Mouse (Mus musculus): ENCODE data around the gene Inf2. TPM values are rescaled to one million over a fixed set of nuclear protein-coding genes. Genes with fewer than 3 reads are reported as not detected.

Gene Inf2
- polyA plus RNA-seq, 1 experiment: 28.3 TPM

DNA sequence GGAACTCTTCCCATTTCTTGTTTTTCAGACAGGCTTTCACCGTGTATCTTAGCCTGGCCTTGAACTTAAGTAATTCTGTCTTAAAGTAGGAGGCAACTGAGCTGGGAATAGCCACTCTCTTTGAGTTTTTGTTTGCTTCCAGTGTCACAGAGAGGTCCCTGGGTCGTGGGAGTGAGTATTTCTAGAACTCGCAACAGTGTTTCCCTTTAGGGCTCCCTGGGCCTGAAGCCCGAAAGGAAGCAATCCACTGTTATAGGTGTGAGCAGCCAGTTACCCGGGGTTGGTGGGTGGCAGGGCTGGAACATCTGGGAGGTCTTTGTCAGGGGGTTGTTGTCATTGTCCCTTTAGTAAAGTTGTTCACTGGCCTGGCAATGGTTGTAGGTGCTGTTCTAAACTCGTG is 57.6 kb downstream of the Inf2 start:
- H3K27me3 ChIP-seq (ENCODE audit: control insufficient read depth, insufficient read depth, low read length, poor library complexity, severe bottlenecking): no peaks in the 10 kb centered on the region
- H3K9ac ChIP-seq (ENCODE audit: low read depth, poor library complexity, severe bottlenecking): peak overlapping the region; percentile 89
- H3K36me3 ChIP-seq (ENCODE audit: control insufficient read depth, insufficient read depth, low read length, poor library complexity, severe bottlenecking): peaks cover 13% of the 10 kb centered on the region
- TF ChIP-seq CTCF (IDR thresholded peaks at IDR 0.05; ENCODE audit: low read depth, low read length) (no peak), POLR2A (IDR thresholded peaks at IDR 0.05; ENCODE audit: insufficient read depth, low read length) (no peak), EP300 (IDR thresholded peaks at IDR 0.05; ENCODE audit: insufficient read depth, low read depth, low read length) (no peak)
- H3K9me3 ChIP-seq (replicated peaks; ENCODE audit: control insufficient read depth, insufficient read depth, low read length, poor library complexity, severe bottlenecking): no peaks in the 10 kb centered on the region
- no peak overlapping the region for H3K27ac ChIP-seq (ENCODE audit: insufficient read depth, low read length)
- H3K4me3 ChIP-seq (ENCODE audit: low read depth, low read length): peak overlapping the region; percentile 3; the same call in 1 of the 2 replicates
- H3K4me1 ChIP-seq (ENCODE audit: control insufficient read depth, insufficient read depth, low read length): no peaks in the 10 kb centered on the region

DNA sequence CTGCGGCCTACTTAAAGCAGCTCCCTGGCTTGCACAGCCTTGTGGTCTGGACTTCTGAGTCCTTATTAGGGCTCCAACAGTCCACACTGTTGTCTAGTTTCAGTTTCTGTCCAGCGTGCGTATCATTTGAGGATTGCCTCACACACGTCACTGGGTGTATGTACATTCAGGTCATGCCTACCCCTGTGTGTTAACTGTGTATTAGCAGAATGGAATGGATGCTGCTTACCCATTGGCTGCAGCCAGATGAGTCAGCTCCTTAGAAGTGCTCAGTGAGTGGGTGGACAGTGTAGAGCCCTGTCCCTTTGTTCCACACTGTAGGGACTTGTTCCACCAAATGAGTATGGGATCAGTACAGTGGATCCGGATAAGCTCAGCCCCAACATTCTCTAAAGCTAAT is 59.5 kb downstream of the Inf2 start:
- no peak overlapping the region for H3K27ac ChIP-seq (ENCODE audit: insufficient read depth, low read length)
- H3K4me3 ChIP-seq (ENCODE audit: low read depth, low read length): no peak overlapping the region
- H3K27me3 ChIP-seq (ENCODE audit: control insufficient read depth, insufficient read depth, low read length, poor library complexity, severe bottlenecking): no peaks in the 10 kb centered on the region
- peaks cover 13% of the 10 kb centered on the region for H3K36me3 ChIP-seq (ENCODE audit: control insufficient read depth, insufficient read depth, low read length, poor library complexity, severe bottlenecking)
- TF ChIP-seq CTCF (IDR thresholded peaks at IDR 0.05; ENCODE audit: low read depth, low read length): no peak
- TF ChIP-seq POLR2A (IDR thresholded peaks at IDR 0.05; ENCODE audit: insufficient read depth, low read length): no peak
- TF ChIP-seq EP300 (IDR thresholded peaks at IDR 0.05; ENCODE audit: insufficient read depth, low read depth, low read length): no peak
- H3K9me3 ChIP-seq (replicated peaks; ENCODE audit: control insufficient read depth, insufficient read depth, low read length, poor library complexity, severe bottlenecking): no peaks in the 10 kb centered on the region
- no peaks in the 10 kb centered on the region for H3K4me1 ChIP-seq (ENCODE audit: control insufficient read depth, insufficient read depth, low read length)
- H3K9ac ChIP-seq (ENCODE audit: low read depth, poor library complexity, severe bottlenecking): no peak overlapping the region

DNA sequence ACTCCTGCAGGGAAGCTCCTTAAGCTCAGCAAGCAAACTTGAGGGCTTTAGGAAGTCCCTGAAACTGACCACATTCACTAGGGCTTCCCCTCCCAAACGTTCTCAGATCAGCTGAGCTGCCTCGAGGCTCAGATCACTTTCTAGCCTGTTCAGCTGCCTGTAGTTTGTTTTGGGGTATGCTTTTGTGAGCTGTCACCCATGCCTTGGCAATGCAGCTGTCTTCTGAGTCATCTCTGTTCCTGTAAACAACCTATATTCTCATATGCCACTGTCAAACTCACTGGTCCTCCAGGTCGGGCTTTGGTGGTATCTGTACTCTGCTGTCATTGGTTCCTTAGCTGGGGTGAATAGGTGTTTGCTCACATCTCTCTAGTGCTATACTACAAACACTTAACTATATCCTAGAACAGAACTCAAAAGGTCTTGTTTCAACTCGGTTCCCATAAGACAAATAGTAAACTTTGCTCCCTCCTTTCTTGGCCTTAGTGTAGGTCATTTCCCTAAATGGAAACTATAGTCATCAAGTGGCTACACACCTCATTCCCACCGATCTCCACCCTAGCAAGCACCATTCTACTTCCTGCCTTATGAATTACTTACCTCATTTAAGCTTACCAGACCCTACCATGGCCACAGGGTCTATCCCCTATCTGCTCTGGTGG is 63.3 kb downstream of the Inf2 start:
- TF ChIP-seq POLR2A (IDR thresholded peaks at IDR 0.05; ENCODE audit: insufficient read depth, low read length): no peak
- no peak for TF ChIP-seq CTCF (IDR thresholded peaks at IDR 0.05; ENCODE audit: low read depth, low read length)
- no peak for TF ChIP-seq EP300 (IDR thresholded peaks at IDR 0.05; ENCODE audit: insufficient read depth, low read depth, low read length)
- Histone ChIP-seq H3K4me3 (ENCODE audit: low read depth, low read length) (no peak overlapping the region), H3K9me3 (replicated peaks; ENCODE audit: control insufficient read depth, insufficient read depth, low read length, poor library complexity, severe bottlenecking) (no peaks in the 10 kb centered on the region), H3K27me3 (ENCODE audit: control insufficient read depth, insufficient read depth, low read length, poor library complexity, severe bottlenecking) (no peaks in the 10 kb centered on the region), H3K36me3 (ENCODE audit: control insufficient read depth, insufficient read depth, low read length, poor library complexity, severe bottlenecking) (peaks cover 15% of the 10 kb centered on the region), H3K4me1 (ENCODE audit: control insufficient read depth, insufficient read depth, low read length) (no peaks in the 10 kb centered on the region), H3K9ac (ENCODE audit: low read depth, poor library complexity, severe bottlenecking) (no peak overlapping the region), H3K27ac (ENCODE audit: insufficient read depth, low read length) (no peak overlapping the region)

DNA sequence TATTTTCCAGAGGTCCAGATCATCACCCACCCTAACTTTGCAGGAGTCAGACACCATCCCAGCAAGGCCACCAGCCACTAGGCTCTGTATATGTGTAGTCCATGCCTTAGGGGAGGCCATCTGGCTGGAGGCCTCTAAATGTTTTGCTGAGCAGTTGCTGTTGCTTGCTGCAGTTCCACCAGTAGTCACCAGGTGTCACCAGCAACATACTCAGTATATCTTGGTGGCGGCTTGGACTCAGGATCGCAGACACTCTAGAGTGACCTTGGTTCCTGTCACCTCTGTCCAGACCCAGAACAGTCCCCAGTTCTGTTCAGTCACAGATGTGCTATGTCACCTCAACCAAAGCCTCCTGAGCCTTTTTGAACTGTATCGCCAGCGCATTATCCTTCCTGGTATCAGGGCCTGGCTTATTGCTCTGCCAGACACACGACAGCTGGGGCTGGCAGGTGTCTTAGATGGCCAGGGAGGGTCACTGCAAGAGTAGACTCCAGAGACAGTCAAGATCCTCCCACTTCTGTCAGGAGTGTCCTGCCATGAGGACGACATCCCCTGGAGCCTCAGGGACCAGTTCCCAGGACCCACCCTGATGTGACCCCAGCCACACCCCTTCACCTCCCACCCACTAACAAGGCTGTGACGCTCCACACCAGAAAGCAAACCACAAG is 64.7 kb downstream of the Inf2 start:
- TF ChIP-seq EP300 (IDR thresholded peaks at IDR 0.05; ENCODE audit: insufficient read depth, low read depth, low read length) (no peak), CTCF (IDR thresholded peaks at IDR 0.05; ENCODE audit: low read depth, low read length) (peak; percentile 69)
- Histone ChIP-seq H3K4me3 (ENCODE audit: low read depth, low read length) (no peak overlapping the region), H3K9ac (ENCODE audit: low read depth, poor library complexity, severe bottlenecking) (no peak overlapping the region), H3K36me3 (ENCODE audit: control insufficient read depth, insufficient read depth, low read length, poor library complexity, severe bottlenecking) (peaks cover 11% of the 10 kb centered on the region; the same call in 1 of the 2 replicates), H3K9me3 (replicated peaks; ENCODE audit: control insufficient read depth, insufficient read depth, low read length, poor library complexity, severe bottlenecking) (no peaks in the 10 kb centered on the region), H3K4me1 (ENCODE audit: control insufficient read depth, insufficient read depth, low read length) (no peaks in the 10 kb centered on the region), H3K27me3 (ENCODE audit: control insufficient read depth, insufficient read depth, low read length, poor library complexity, severe bottlenecking) (no peaks in the 10 kb centered on the region), H3K27ac (ENCODE audit: insufficient read depth, low read length) (no peak overlapping the region)

DNA sequence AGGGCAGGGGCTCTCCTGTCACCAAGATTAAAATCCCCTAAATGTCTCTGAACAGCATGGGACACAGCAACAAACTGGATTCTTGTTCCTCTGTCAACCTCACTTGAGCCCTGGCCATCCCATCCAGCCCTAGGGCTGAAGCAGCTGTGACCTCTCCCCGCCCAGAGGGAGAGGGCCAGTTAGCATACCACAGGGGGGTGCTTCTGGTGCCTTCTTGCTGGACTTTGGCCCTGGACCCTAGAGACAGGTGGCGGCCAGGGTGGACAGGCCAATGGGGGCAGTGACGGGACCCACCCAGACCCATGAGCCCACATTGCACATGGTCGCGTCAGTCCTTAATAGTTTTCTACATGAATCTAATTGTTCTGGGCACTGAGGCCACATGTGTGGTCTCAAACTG is 65.5 kb downstream of the Inf2 start:
- H3K9me3 ChIP-seq (replicated peaks; ENCODE audit: control insufficient read depth, insufficient read depth, low read length, poor library complexity, severe bottlenecking): no peaks in the 10 kb centered on the region
- H3K27ac ChIP-seq (ENCODE audit: insufficient read depth, low read length): no peak overlapping the region
- TF ChIP-seq CTCF (IDR thresholded peaks at IDR 0.05; ENCODE audit: low read depth, low read length) (no peak), POLR2A (IDR thresholded peaks at IDR 0.05; ENCODE audit: insufficient read depth, low read length) (no peak), EP300 (IDR thresholded peaks at IDR 0.05; ENCODE audit: insufficient read depth, low read depth, low read length) (no peak)
- peaks cover 12% of the 10 kb centered on the region; the same call in 1 of the 2 replicates for H3K36me3 ChIP-seq (ENCODE audit: control insufficient read depth, insufficient read depth, low read length, poor library complexity, severe bottlenecking)
- no peaks in the 10 kb centered on the region for H3K4me1 ChIP-seq (ENCODE audit: control insufficient read depth, insufficient read depth, low read length)
- H3K4me3 ChIP-seq (ENCODE audit: low read depth, low read length): no peak overlapping the region
- H3K9ac ChIP-seq (ENCODE audit: low read depth, poor library complexity, severe bottlenecking): no peak overlapping the region
- no peaks in the 10 kb centered on the region for H3K27me3 ChIP-seq (ENCODE audit: control insufficient read depth, insufficient read depth, low read length, poor library complexity, severe bottlenecking)

DNA sequence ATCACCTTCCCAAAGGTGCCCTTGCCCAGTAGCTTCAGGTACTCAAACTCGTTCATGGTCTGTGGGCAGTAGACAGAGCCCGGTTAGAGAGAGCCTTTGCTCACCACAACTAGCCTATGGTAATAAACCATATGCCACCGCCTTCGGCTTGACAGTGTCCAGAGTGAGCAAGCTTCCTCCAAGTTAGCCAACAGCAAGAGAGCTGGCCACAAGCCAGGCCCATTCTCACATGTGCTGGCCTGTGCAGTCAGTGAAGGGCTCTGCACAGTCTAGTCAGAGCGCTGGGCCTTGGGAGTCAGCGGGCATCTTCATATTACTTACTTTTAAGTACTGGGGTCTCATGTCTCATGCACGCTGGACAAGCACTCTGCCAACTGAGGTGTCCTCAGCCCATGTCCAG is 70.0 kb downstream of the Inf2 start:
- Histone ChIP-seq H3K4me1 (ENCODE audit: control insufficient read depth, insufficient read depth, low read length) (no peaks in the 10 kb centered on the region), H3K4me3 (ENCODE audit: low read depth, low read length) (no peak overlapping the region), H3K9me3 (replicated peaks; ENCODE audit: control insufficient read depth, insufficient read depth, low read length, poor library complexity, severe bottlenecking) (no peaks in the 10 kb centered on the region), H3K36me3 (ENCODE audit: control insufficient read depth, insufficient read depth, low read length, poor library complexity, severe bottlenecking) (peaks cover 12% of the 10 kb centered on the region; the same call in 1 of the 2 replicates), H3K27me3 (ENCODE audit: control insufficient read depth, insufficient read depth, low read length, poor library complexity, severe bottlenecking) (no peaks in the 10 kb centered on the region), H3K27ac (ENCODE audit: insufficient read depth, low read length) (no peak overlapping the region), H3K9ac (ENCODE audit: low read depth, poor library complexity, severe bottlenecking) (no peak overlapping the region)
- TF ChIP-seq EP300 (IDR thresholded peaks at IDR 0.05; ENCODE audit: insufficient read depth, low read depth, low read length) (no peak), CTCF (IDR thresholded peaks at IDR 0.05; ENCODE audit: low read depth, low read length) (no peak), POLR2A (IDR thresholded peaks at IDR 0.05; ENCODE audit: insufficient read depth, low read length) (no peak)
